Mouse (Mus musculus): ENCODE results near the gene Fam78b.

- TF ChIP-seq CTCF (IDR thresholded peaks at IDR 0.05; ENCODE audit: control insufficient read depth, insufficient read depth, insufficient replicate concordance, low read depth, low read length): no peak
- no peak for TF ChIP-seq POLR2A (IDR thresholded peaks at IDR 0.05; ENCODE audit: control insufficient read depth, low read depth, low read length)
These were observed 113.9 kb downstream of the Fam78b start for GRCm38 (mm10) chr1:167115121-167115520.

All from testis, adult 2 months (tissue).